Mouse (Mus musculus) E14TG2a.4 (cell line): Measurements from ENCODE around the gene Dcaf12.

ENCODE experiments used
- CTCF ChIP-seq: conservative IDR thresholded peaks from 2 replicates; pipeline ENCODE4 v1.5.1; 2014; ENCODE audit warnings: low read length
- NANOG ChIP-seq: IDR thresholded peaks from 2 replicates; pipeline ENCODE4 v1.6.1; 2014; ENCODE audit warnings: borderline replicate concordance, low read length, mixed read lengths
- POU5F1 ChIP-seq: IDR thresholded peaks from 2 replicates; pipeline ENCODE4 v1.6.1; 2014; ENCODE audit warnings: low read length, borderline replicate concordance

DNA sequence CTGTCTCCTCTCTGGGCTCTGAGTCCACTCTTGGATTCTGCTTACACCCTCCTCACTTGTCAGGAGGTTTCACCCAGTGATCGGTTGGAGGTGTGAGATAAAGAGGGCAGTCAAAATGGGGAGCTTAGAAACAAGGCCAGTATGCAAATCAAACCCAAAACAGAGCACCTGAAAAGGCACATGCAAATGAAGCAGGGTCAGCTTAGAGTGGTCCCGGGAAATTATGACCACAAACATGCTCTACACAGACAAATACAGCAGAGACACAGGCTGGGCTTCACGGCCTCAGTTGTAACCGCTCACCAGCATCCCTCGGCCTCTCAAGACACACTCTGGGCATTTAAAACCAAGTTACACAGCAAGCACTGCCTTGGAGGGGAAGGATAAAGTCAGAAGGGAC is 15.7 kb downstream of the Dcaf12 start:
- TF ChIP-seq CTCF: no peak
- TF ChIP-seq NANOG: no peak
- no peak for TF ChIP-seq POU5F1
